Mouse (Mus musculus) midbrain, embryonic 14.5 days (tissue): Measurements from ENCODE around the gene Mex3d. TPM values are rescaled to one million over a fixed set of nuclear protein-coding genes. Genes with fewer than 3 reads are reported as not detected.

Experiments used
- ATAC-seq: fragments of 200-750 bp; cut with Nextera tagmentation; 2 replicates; pipeline ENCODE4 v1.8.0; 2017; ENCODE audit warnings: moderate number of reproducible peaks, moderate library complexity; ENCODE audit not compliant: low FRiP score, low TSS enrichment
- DNase-seq: peaks from one replicate; pipeline ENCODE4 v3.0.0-alpha.2; 2015
- H3K27ac ChIP-seq: fragments of 300-500 bp; sonication (generic); replicated peaks from 2 replicates; pipeline ENCODE4 v1.5.1; 2014; ENCODE audit warnings: mild to moderate bottlenecking, low read depth, low read length, moderate library complexity
- H3K27me3 ChIP-seq: fragments of 300-500 bp; sonication (generic); 2 replicates; pipeline ENCODE4 v1.6.1; 2014; ENCODE audit warnings: low read length, control low read depth, mixed read lengths; ENCODE audit not compliant: control insufficient read depth, insufficient read depth
- H3K36me3 ChIP-seq: fragments of 300-500 bp; sonication (generic); 2 replicates; pipeline ENCODE4 v1.6.1; 2014; ENCODE audit warnings: low read length, control low read depth; ENCODE audit not compliant: control insufficient read depth, insufficient read depth
- H3K4me1 ChIP-seq: fragments of 300-500 bp; sonication (generic); 2 replicates; pipeline ENCODE4 v1.6.1; 2014; ENCODE audit warnings: mild to moderate bottlenecking, antibody characterized with exemption, low read length, control low read depth; ENCODE audit not compliant: control insufficient read depth, insufficient read depth
- H3K4me2 ChIP-seq: fragments of 300-500 bp; sonication (generic); 2 replicates; pipeline ENCODE4 v1.6.1; 2014; ENCODE audit warnings: mild to moderate bottlenecking, low read length, moderate library complexity
- H3K4me3 ChIP-seq: fragments of 300-500 bp; sonication (generic); replicated peaks from 2 replicates; pipeline ENCODE4 v1.5.1; 2014; ENCODE audit warnings: low read depth, low read length
- H3K9ac ChIP-seq: fragments of 300-500 bp; sonication (generic); replicated peaks from 2 replicates; pipeline ENCODE4 v1.6.1; 2014; ENCODE audit warnings: mild to moderate bottlenecking, low read length, moderate library complexity
- H3K9me3 ChIP-seq: fragments of 300-500 bp; sonication (generic); 2 replicates; pipeline ENCODE4 v1.6.1; 2016; ENCODE audit warnings: low read length, control low read depth, mixed read lengths; ENCODE audit not compliant: control insufficient read depth
- WGBS: fragments of 180-500 bp; shearing (Covaris S2); extraction: QIAGEN DNeasy Blood & Tissue Kit; methylation state at CpG from one replicate; pipeline ENCODE4 v1.1.7; 2014; 5-methylcytosine and 5-hydroxymethylcytosine counted together
- polyA plus RNA-seq: library from polyadenylated mRNA; unstranded; fragments of >200 nt; fragmentation: Nextera tagmentation; extraction: Ambion mirVana; gene quantifications from 2 replicates; pipeline ENCODE4 v1.2.1, GENCODE M21; 2014

Gene Mex3d
- polyA plus RNA-seq: 17.3 and 28.2 TPM in 2 replicates

DNA sequence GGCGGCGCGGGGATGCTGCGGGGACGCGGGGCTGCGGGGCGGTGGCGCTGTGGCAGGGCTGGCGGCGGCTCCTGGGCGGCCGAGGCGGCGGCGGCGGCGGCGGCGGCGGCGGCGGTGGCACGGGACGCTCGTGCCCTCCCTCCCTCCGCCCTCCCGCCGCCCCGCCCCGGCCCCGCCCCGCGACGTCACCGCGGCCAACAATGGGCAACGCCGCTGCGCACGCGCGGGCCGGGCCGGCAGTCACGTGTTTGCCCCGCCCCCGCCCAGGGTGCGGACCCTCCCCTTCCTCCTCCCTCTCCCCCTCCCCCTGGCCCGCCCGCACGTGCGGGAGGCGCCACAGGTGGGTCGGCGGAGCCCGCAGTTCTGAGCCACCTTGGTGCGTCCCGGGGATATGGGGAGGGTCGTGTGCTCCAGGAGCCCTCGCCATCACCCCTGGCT lies at the start of gene Mex3d:
Gene Mex3d (minus strand): TSS at position 138 of the 438 bp plus-strand sequence.
- Histone ChIP-seq H3K4me2 (peak within 1 kb of the TSS; percentile 98), H3K36me3 (peaks cover 56% of the 10 kb centered on the region)

DNA sequence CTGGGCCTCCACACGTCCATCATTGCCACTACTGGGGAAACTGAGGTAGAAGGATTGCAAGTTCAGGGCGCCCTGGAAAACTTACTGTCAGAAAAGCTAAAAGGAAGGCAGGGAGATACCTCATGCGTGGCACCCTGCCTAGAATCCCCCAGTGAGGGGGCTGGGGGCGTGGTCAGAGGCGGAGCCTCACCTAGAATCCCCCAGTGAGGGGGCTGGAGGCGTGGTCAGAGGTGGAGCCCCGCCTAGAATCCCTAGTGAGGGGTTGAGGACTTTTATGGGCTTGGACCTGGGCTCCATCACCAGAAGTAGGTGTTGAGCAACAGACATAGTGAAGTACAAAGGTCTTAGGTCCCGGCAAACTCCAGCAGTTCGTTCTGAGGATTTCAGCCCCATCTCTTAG lies 48.8 kb upstream of the Mex3d start:
- 11% methylated on average over 9 of the region's 9 CpGs for WGBS
- no peak for ATAC-seq

More for the DNA sequence above, at the start of gene Mex3d:
- H3K9me3 ChIP-seq: no peaks in the 10 kb centered on the region
- H3K4me1 ChIP-seq: peaks cover 30% of the 10 kb centered on the region
- peak within 1 kb of the TSS; percentile 82 for H3K4me3 ChIP-seq
- peak within 1 kb of the TSS; percentile 99 for H3K9ac ChIP-seq
- peak; percentile 97 for DNase-seq
- H3K27me3 ChIP-seq: no peaks in the 10 kb centered on the region
- under 1% methylated on average over 22 of the region's 61 CpGs for WGBS
- peak within 1 kb of the TSS; percentile 99 for H3K27ac ChIP-seq
- peak; percentile 59 for ATAC-seq

DNA sequence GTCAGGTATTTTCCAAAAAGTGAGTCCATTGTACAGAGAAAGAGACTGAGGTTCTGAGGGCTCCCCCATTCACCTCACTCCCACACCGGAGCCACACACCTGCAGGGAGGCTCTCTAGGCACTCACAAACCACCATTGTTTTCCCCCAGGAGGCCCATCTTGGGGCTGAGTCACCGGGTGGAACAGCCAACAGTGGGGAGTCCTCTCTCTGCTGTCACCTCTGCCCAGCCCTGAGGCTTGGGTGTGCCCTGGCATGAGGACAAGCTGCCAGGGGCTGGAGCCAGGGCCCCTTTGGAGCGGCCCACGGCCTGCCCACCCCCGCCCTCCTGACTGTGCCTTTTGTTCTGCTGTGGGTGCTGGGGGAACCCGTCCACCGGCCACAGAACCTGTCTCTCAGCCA lies 48.3 kb upstream of the Mex3d start:
- ATAC-seq (no peak), DNase-seq (no peak)
- no peak overlapping the region for H3K27ac ChIP-seq
- H3K4me1 ChIP-seq: peaks cover 14% of the 10 kb centered on the region
- no peak overlapping the region for H3K4me2 ChIP-seq
- no peaks in the 10 kb centered on the region for H3K9me3 ChIP-seq
- no peaks in the 10 kb centered on the region for H3K27me3 ChIP-seq
- no peak overlapping the region for H3K4me3 ChIP-seq
- 0 out of 2 replicates have a peak, but pooled peaks cover 4% of the 10 kb centered on the region for H3K36me3 ChIP-seq
- 31% methylated on average over 7 of the region's 7 CpGs for WGBS
- no peak overlapping the region for H3K9ac ChIP-seq

More for the DNA sequence above, 48.8 kb upstream of the Mex3d start:
- Histone ChIP-seq H3K4me1 (peaks cover 13% of the 10 kb centered on the region), H3K9ac (no peak overlapping the region), H3K36me3 (no peaks in the 10 kb centered on the region), H3K4me2 (no peak overlapping the region), H3K27me3 (no peaks in the 10 kb centered on the region), H3K27ac (no peak overlapping the region), H3K9me3 (no peaks in the 10 kb centered on the region), H3K4me3 (no peak overlapping the region)
- DNase-seq: no peak

DNA sequence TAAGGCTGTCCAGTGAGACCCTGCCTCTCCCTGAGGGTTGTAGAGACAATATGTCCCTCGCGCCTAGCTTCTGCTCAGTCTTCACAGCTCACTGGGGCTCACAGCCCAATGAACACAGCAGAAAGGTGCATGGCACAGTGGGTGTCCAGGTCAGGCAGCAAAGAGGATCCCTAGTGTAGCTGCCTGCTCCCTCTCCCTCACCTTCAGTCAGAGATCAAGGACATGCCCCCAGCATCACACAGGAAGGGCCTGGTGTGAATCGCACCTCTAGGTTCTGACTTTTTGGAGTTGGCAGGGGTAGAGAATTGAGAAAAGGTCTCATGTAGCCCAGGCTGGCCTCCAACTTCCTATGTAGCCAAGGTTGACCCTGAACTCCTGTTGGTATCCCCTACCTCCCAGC lies 47.4 kb upstream of the Mex3d start:
- Histone ChIP-seq H3K27me3 (no peaks in the 10 kb centered on the region), H3K9ac (no peak overlapping the region), H3K4me1 (peaks cover 14% of the 10 kb centered on the region), H3K36me3 (peaks cover 13% of the 10 kb centered on the region), H3K4me2 (no peak overlapping the region), H3K9me3 (no peaks in the 10 kb centered on the region), H3K27ac (no peak overlapping the region), H3K4me3 (no peak overlapping the region)
- WGBS: 78% methylated on average over 3 of the region's 3 CpGs
- ATAC-seq (no peak), DNase-seq (no peak)

DNA sequence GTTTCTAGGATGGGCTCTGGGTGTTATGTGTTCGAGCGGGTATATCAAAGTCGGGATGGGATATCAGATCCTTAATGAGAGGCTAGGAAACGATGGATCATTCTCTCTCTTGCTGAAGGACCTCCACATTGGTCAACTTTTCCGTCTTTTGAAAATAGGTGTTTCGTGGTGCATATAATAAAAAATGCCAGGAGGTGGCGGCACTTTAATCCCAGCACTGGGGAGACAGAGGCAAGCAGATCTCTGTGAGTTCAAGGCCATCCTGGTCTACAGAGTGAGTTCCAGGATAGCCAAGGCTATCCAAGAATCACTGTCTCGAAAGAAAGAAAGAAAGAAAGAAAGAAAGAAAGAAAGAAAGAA lies 46.8 kb upstream of the Mex3d start:
- no peaks in the 10 kb centered on the region for H3K27me3 ChIP-seq
- H3K36me3 ChIP-seq: peaks cover 19% of the 10 kb centered on the region
- H3K4me3 ChIP-seq: 0 out of 2 replicates have a peak overlapping the region, but pooled peaks have one; percentile 97
- peaks cover 14% of the 10 kb centered on the region for H3K4me1 ChIP-seq
- no peak overlapping the region for H3K9ac ChIP-seq
- H3K27ac ChIP-seq: no peak overlapping the region
- WGBS: 12% methylated on average over 8 of the region's 8 CpGs
- ATAC-seq: peak; percentile 3; the same call in 1 of the 2 replicates
- H3K4me2 ChIP-seq: 0 out of 2 replicates have a peak overlapping the region, but pooled peaks have one; percentile 2
- H3K9me3 ChIP-seq: no peaks in the 10 kb centered on the region
- DNase-seq: no peak

DNA sequence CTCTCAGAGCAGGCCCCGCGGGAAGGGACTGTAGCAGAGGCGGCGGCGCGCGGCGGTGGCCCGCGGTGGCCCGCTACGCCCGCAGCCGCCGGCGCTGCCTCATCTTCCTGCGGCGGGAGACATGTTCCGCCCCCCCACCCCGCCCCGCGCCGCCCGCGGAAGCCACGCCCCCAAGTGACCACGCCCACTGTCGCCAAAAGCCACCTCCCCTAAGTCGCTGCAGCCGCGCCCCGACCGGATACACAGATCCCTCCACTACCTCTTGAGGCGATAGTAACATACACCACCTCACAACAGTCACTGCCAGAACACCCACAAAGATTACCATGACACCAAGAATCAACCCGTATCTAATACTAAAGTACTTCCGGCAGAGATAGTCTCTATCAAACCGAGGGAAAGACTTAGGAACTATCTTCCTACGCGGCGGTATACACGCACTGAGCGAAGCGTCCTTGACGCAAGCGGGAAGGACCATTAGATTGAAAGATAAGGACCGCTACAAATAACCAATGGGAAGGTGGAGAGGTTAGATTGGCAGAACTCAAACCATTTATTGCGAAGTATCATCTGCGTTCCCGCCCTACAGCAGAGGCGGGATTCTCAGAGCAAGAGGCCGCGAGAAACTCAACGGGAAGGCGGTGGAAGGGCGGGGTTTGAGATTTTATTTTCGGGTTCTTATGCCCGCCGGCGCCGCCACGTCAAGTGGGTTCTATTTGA lies 46.2 kb upstream of the Mex3d start, which contains the start of gene Tcf3:
Gene Tcf3 (minus strand): TSS at position 135 of the 720 bp plus-strand sequence.
- peak within 1 kb of the TSS; percentile 90 for H3K9ac ChIP-seq
- H3K36me3 ChIP-seq: peaks cover 23% of the 10 kb centered on the region
- peak within 1 kb of the TSS; percentile 97 for H3K4me3 ChIP-seq
- H3K4me2 ChIP-seq: peak within 1 kb of the TSS; percentile 79
- peak; percentile 93 for ATAC-seq
- H3K9me3 ChIP-seq: no peaks in the 10 kb centered on the region
- H3K27me3 ChIP-seq: no peaks in the 10 kb centered on the region
- DNase-seq: peak; percentile 99
- WGBS: under 1% methylated on average over 60 of the region's 61 CpGs
- H3K27ac ChIP-seq: peak within 1 kb of the TSS; percentile 95
- peaks cover 14% of the 10 kb centered on the region for H3K4me1 ChIP-seq

DNA sequence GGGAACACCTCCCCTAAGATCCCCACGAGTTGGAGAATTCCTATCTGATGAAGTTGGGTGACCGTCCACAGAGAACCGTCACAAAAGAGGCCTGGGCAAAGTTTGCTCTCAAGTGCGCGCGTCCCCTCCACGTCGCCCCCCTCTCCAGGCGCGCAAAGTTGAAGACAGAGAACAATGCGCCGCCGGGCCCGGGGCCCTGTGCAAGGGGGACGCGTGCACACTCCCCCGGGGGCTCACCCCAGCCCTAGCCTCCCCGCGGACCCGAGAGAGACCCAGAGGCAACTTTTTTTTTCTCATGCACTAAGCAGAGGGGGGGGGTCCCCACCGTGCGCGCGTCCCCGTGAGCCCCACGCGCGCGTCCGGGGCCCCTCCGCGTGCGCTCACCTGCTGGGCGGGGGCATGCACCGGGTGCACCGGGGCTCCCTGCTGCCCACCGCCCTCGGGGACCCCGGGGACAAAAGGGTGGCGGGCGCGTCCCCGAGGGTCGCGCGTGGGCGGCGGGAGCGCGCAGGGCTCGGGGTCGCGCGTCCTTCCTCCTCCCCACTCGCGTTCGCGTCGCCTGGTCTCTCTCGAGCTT lies 45.6 kb upstream of the Mex3d start:
- H3K27ac ChIP-seq: peak overlapping the region; percentile 95
- peak; percentile 77 for DNase-seq
- H3K4me2 ChIP-seq: peak overlapping the region; percentile 79
- WGBS: under 1% methylated on average over 55 of the region's 60 CpGs
- H3K4me3 ChIP-seq: peak overlapping the region; percentile 97
- H3K27me3 ChIP-seq: no peaks in the 10 kb centered on the region
- peaks cover 14% of the 10 kb centered on the region for H3K4me1 ChIP-seq
- no peaks in the 10 kb centered on the region for H3K9me3 ChIP-seq
- H3K9ac ChIP-seq: peak overlapping the region; percentile 90
- peak; percentile 36 for ATAC-seq
- peaks cover 28% of the 10 kb centered on the region for H3K36me3 ChIP-seq

DNA sequence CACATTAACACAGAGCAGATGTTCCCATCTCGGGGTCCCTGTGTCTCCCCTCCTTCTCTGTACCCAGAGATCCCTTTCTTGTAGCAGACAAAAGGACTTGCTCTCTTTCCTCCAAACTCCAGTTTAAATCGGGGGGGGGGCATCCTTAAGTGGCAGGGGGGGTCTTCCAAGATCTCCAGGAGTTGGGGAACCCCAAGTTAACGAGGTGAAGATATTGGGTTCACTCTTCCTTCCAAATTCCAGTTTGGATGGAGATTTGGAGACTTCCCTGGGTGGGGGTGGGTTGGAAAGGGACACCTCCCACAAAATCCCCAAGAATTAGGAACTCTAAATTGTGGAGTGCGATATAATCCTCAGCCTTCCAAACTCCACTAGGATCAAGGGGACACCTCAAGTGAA lies 44.9 kb upstream of the Mex3d start:
- Histone ChIP-seq H3K36me3 (peaks cover 35% of the 10 kb centered on the region), H3K27ac (peak overlapping the region; percentile 49; the same call in 1 of the 2 replicates), H3K9me3 (no peaks in the 10 kb centered on the region), H3K27me3 (no peaks in the 10 kb centered on the region), H3K4me2 (peak overlapping the region; percentile 79), H3K4me3 (peak overlapping the region; percentile 97), H3K9ac (peak overlapping the region; percentile 90), H3K4me1 (peaks cover 14% of the 10 kb centered on the region)
- no peak for DNase-seq
- 2% methylated on average over 4 of the region's 4 CpGs for WGBS
- no peak for ATAC-seq
